Mouse (Mus musculus): ENCODE data around the gene 5031439G07Rik. TPM values are rescaled to one million over a fixed set of nuclear protein-coding genes. Genes with fewer than 3 reads are reported as not detected.

Gene 5031439G07Rik
- total RNA-seq, 2 experiments from 2014 or later: 38.6 to 47.8 TPM

- DNase-seq: peak; percentile 35
Observed at GRCm38 (mm10) chr15:84953259-84953658, 35.1 kb downstream of the 5031439G07Rik start.

- DNase-seq: no peak
Observed at GRCm38 (mm10) chr15:84950053-84950452, 38.3 kb downstream of the 5031439G07Rik start.

- DNase-seq: no peak
Observed at GRCm38 (mm10) chr15:84948990-84949389, 39.4 kb downstream of the 5031439G07Rik start.

GRCm38 (mm10) chr15:84944319-84944718, 44.0 kb downstream of the 5031439G07Rik start:
- DNase-seq: no peak

GRCm38 (mm10) chr15:84942647-84943285, 45.6 kb downstream of the 5031439G07Rik start:
- DNase-seq: no peak

GRCm38 (mm10) chr15:84940102-84940501, 48.2 kb downstream of the 5031439G07Rik start:
- DNase-seq: peak; percentile 24

- DNase-seq: no peak
Observed at GRCm38 (mm10) chr15:84934901-84935300, 53.5 kb downstream of the 5031439G07Rik start.

- no peak for DNase-seq
Observed at GRCm38 (mm10) chr15:84932351-84932750, 56.0 kb downstream of the 5031439G07Rik start.

- DNase-seq: no peak
Observed at GRCm38 (mm10) chr15:84925495-84926018, 62.8 kb downstream of the 5031439G07Rik start.

- DNase-seq: peak; percentile 18
Observed at GRCm38 (mm10) chr15:84924781-84925315, 63.5 kb downstream of the 5031439G07Rik start.

- no peak for DNase-seq
Observed at GRCm38 (mm10) chr15:84923508-84924181, 64.7 kb downstream of the 5031439G07Rik start.

GRCm38 (mm10) chr15:84922884-84923507, 65.4 kb downstream of the 5031439G07Rik start, which contains the start of gene Nup50:
Nup50 (plus strand) TSS chr15:84923411.
- DNase-seq: peak; percentile 100

- DNase-seq: no peak
Observed at GRCm38 (mm10) chr15:84919938-84920337, 68.4 kb downstream of the 5031439G07Rik start, which contains the start of gene Gm29666. Gm29666 (minus strand) TSS chr15:84920038.

- no peak for DNase-seq
Observed at GRCm38 (mm10) chr15:84913201-84913600, 75.2 kb downstream of the 5031439G07Rik start.

- DNase-seq: no peak
Observed at GRCm38 (mm10) chr15:84903843-84904385, 84.4 kb downstream of the 5031439G07Rik start.

GRCm38 (mm10) chr15:84898077-84898476, 90.3 kb downstream of the 5031439G07Rik start:
- DNase-seq: peak; percentile 3

GRCm38 (mm10) chr15:84896664-84897063, 91.7 kb downstream of the 5031439G07Rik start:
- DNase-seq: no peak

GRCm38 (mm10) chr15:84896216-84896615, 92.1 kb downstream of the 5031439G07Rik start:
- peak; percentile 8 for DNase-seq
